Mouse (Mus musculus) brain, embryonic 14.5 days (tissue): ENCODE measurements around the gene Adam22.

Experiments
- CTCF ChIP-seq: fragments of 200-500 bp; IDR thresholded peaks from 2 replicates; pipeline ENCODE4 v1.5.1; 2012; ENCODE audit warnings: inconsistent platforms, mild to moderate bottlenecking, moderate library complexity, borderline replicate concordance; ENCODE audit not compliant: insufficient read depth, insufficient read length; ENCODE audit errors: extremely low read depth
- POLR2A ChIP-seq: fragments of 200-500 bp; IDR thresholded peaks from 2 replicates; pipeline ENCODE4 v1.6.1; 2012; ENCODE audit warnings: mild to moderate bottlenecking, inconsistent platforms, borderline replicate concordance; ENCODE audit not compliant: poor library complexity, insufficient read depth, insufficient read length, severe bottlenecking; ENCODE audit errors: extremely low read depth

DNA sequence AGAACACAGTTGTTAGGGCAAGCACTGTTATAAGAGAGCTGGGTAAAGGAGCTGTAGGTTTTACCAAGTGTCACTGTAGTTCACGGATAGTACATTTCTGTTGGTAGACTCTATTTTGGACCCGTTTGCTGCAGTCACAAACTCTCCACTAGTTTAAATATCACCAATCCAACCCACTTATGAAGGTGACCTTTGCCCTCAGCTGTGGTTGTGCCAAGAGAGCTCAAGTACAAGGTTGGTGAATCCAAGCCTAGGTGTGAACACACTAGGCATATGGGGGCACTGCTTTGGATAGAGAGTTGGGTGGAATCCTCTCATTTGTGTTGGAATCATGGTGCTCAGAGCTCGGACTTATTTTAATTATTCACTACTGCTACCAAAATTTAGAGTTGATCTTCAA is 282.3 kb downstream of the Adam22 start:
- no peak for TF ChIP-seq CTCF
- no peak for TF ChIP-seq POLR2A
